Comparison of ENCODE assay signal across 28 mouse cellular contexts in the genomic region with DNA sequence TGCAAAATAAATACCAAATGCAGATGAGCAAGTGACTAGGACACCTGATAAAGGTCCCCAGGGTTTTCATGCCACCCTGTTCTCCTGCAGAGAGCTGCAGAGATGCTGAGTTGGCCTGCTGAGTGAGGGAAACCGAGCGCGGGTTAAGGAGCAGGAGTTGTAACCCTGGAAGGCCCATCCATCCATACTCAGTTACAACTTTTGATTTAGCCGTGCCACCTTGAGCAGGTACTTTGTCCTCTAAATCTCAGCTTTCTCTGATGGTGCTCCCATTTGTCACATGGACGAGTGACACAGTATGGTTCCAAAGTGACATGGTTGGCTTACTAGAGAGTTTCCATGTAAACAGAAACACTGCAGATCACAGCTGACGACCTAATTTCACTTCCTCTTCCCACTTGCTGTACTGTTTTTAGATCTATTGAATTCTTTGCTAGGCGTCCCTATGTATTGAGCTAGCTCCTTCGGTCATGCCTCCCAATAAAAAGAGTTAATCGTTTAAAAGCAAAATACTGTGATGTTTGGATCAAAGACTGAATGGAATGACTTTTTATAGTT. TPM values are rescaled to one million over a fixed set of nuclear protein-coding genes. Genes with fewer than 3 reads are reported as not detected.
DNase-seq lines count a peak whose midpoint lies in the region; ATAC-seq and TF ChIP-seq lines count a peak whose summit lies in the region.
"Had no signal": no experiment of that assay in that cellular context is flagged by ENCODE, and none has a peak within 500 bp of the region (broad histone marks: within the 10 kb centered on the region; RNA-seq: fewer than 3 reads in every experiment).

No protein-coding gene starts in this region.

- H3K36me3 ChIP-seq in liver, postnatal 0 days (replicated peaks; ENCODE audit: insufficient read depth, low read length) = no peaks in the 10 kb centered on the region
- H3K36me3 ChIP-seq: embryonic facial prominence, embryonic 12.5 days; forebrain, embryonic 15.5 days; heart, embryonic 15.5 days; hindbrain, embryonic 13.5 days had no signal

- H3K9me3 ChIP-seq in liver, postnatal 0 days (ENCODE audit: low read length) = peaks cover 2% of the 10 kb centered on the region; the same call in 1 of the 2 replicates
- H3K9me3 ChIP-seq: embryonic facial prominence, embryonic 12.5 days; forebrain, embryonic 15.5 days; heart, embryonic 15.5 days; hindbrain, embryonic 13.5 days had no signal

- TF ChIP-seq CTCF in liver, postnatal 0 days (IDR thresholded peaks at IDR 0.05; ENCODE audit: low read depth) = no peak
- no peak for TF ChIP-seq CTCF in layer of hippocampus, adult 2 months (conservative IDR thresholded peaks at IDR 0.05)

- peak; percentile 8 for DNase-seq in spleen, adult 12 weeks (ENCODE audit: low spot score)
- DNase-seq in spleen, postnatal 4 days (ENCODE audit: low spot score in 2 of 2) = no peak
- DNase-seq in brain, adult 2 months (ENCODE audit: low read depth, low spot score) = peak; percentile 2
- peak; percentile 13 to 14 for DNase-seq in spleen, adult 18-20 months
- no peak for DNase-seq in liver, postnatal 0 days
- no peak for DNase-seq in layer of hippocampus, adult 2 months (ENCODE audit: low spot score in 2 of 2)
- no peak for DNase-seq in gastrocnemius, adult 18-20 months (ENCODE audit: low spot score)
- DNase-seq: adrenal gland, postnatal 14 days; cerebellum, adult 11 months; cerebellum, adult 9-10 months; cerebellum, postnatal 25 days; gastrocnemius, postnatal 10 days; heart, adult 2 months; heart, postnatal 14 days had no signal

- H3K4me2 ChIP-seq in liver, postnatal 0 days (ENCODE audit: low read depth, low read length) = no peak overlapping the region
- H3K4me2 ChIP-seq: embryonic facial prominence, embryonic 12.5 days; forebrain, embryonic 15.5 days; heart, embryonic 11.5 days; heart, embryonic 15.5 days; hindbrain, embryonic 13.5 days had no signal

- 0 out of 2 replicates have a peak, but pooled peaks cover 6% of the 10 kb centered on the region for H3K27me3 ChIP-seq in liver, postnatal 0 days (ENCODE audit: insufficient read depth, low read length)
- H3K27me3 ChIP-seq: embryonic facial prominence, embryonic 12.5 days; forebrain, embryonic 15.5 days had no signal

- no peak for TF ChIP-seq EP300 in liver, postnatal 0 days (IDR thresholded peaks at IDR 0.05; ENCODE audit: low read depth)

- H3K4me3 ChIP-seq in liver, postnatal 0 days (ENCODE audit: low read depth, low read length) = no peak overlapping the region
- H3K4me3 ChIP-seq in layer of hippocampus, adult 2 months = no peak overlapping the region
- H3K4me3 ChIP-seq: embryonic facial prominence, embryonic 12.5 days; forebrain, embryonic 15.5 days; heart, adult 2 months; heart, embryonic 15.5 days; hindbrain, embryonic 13.5 days had no signal

- H3K9ac ChIP-seq in liver, postnatal 0 days (replicated peaks) = no peak overlapping the region
- H3K9ac ChIP-seq: embryonic facial prominence, embryonic 12.5 days; forebrain, embryonic 15.5 days; heart, embryonic 15.5 days; hindbrain, embryonic 13.5 days had no signal

- 55% methylated on average over 9 of the region's 9 CpGs for WGBS in liver, postnatal 0 days (ENCODE audit: insufficient replicate concordance)

- H3K4me1 ChIP-seq in liver, postnatal 0 days (ENCODE audit: insufficient read depth) = no peaks in the 10 kb centered on the region
- H3K4me1 ChIP-seq: embryonic facial prominence, embryonic 12.5 days; heart, embryonic 15.5 days; hindbrain, embryonic 13.5 days had no signal

- H3K27ac ChIP-seq in liver, postnatal 0 days (ENCODE audit: low read depth) = no peak overlapping the region
- no peak overlapping the region for H3K27ac ChIP-seq in layer of hippocampus, adult 2 months
- H3K27ac ChIP-seq: embryonic facial prominence, embryonic 12.5 days; forebrain, embryonic 15.5 days; heart, adult 2 months; heart, embryonic 15.5 days; hindbrain, embryonic 13.5 days; hindbrain, postnatal 0 days had no signal

- no peak for ATAC-seq in liver, postnatal 0 days
- ATAC-seq: activated CD4-positive, CD25-positive, alpha-beta regulatory T cell, adult 4 months; CD4-positive, CD25-positive, alpha-beta regulatory T cell, adult 4 months; forebrain, embryonic 15.5 days; hindbrain, postnatal 0 days; Patski had no signal

RNA-seq across cellular contexts. Expression of gene Dmrt1, which starts 41.7 kb away (rescaled TPM):
- polyA plus RNA-seq in liver, postnatal 0 days (2015; fragmentation: Nextera tagmentation; extraction: Ambion mirVana) = not detected in 2 replicates
- total RNA-seq in layer of hippocampus, adult 2 months (2021) = not detected
- total RNA-seq in gastrocnemius, adult 18-20 months (2021) = not detected
- total RNA-seq: adrenal gland, adult 18-20 months; adrenal gland, postnatal 14 days; gastrocnemius, postnatal 10 days; gastrocnemius, postnatal 4 days; heart, adult 2 months; heart, postnatal 14 days; hematopoietic stem cell, adult 5-6 weeks; hindbrain, postnatal 0 days; MEL had no signal
- polyA plus RNA-seq: activated CD4-positive, CD25-positive, alpha-beta regulatory T cell, adult 4 months; CD4-positive, CD25-positive, alpha-beta regulatory T cell, adult 4 months; cortical plate, adult 2 months; heart, adult 2 months; heart, embryonic 15.5 days; hindbrain, embryonic 13.5 days; hindbrain, postnatal 0 days; Patski had no signal

Comparison
In these comparisons a context has a peak if more than half of its experiments do, and no peak if none do; other contexts are left out.
1. DNase-seq: peak in spleen, adult 12 weeks (single experiment), brain, adult 2 months (single experiment) and spleen, adult 18-20 months (2 of 2); none in spleen, postnatal 4 days (0 of 2), liver, postnatal 0 days (single experiment), layer of hippocampus, adult 2 months (0 of 2) and gastrocnemius, adult 18-20 months (single experiment).